Mouse (Mus musculus) adrenal gland, postnatal 14 days (tissue): ENCODE measurements around the gene Nanog. TPM values are rescaled to one million over a fixed set of nuclear protein-coding genes. Genes with fewer than 3 reads are reported as not detected.

Experiments
- DNase-seq: peaks from one replicate; pipeline ENCODE4 v3.0.0; 2021; ENCODE audit warnings: mixed read lengths
- total RNA-seq: library from RNA; stranded (reverse); gene quantifications from 2 replicates; pipeline ENCODE4 v1.2.3, GENCODE M21; 2021

Gene Nanog
- total RNA-seq, 1 experiment from 2014 or later: not detected

GRCm38 (mm10) chr6:122762480-122762879 lies 55.2 kb downstream of the Nanog start:
- no peak for DNase-seq

GRCm38 (mm10) chr6:122762952-122763700 lies 55.8 kb downstream of the Nanog start:
- no peak for DNase-seq

GRCm38 (mm10) chr6:122763844-122764445 lies 56.7 kb downstream of the Nanog start:
- no peak for DNase-seq

Other genes starting within 250 kb of the Nanog start
- gene Rimklb, start 208.7 kb upstream of the Nanog start, total RNA-seq: 0.85 and 2.0 TPM in 2 replicates
- gene Mfap5, start 201.6 kb upstream of the Nanog start, total RNA-seq: 36.3 and 44.0 TPM in 2 replicates
- gene Aicda, start 153.7 kb upstream of the Nanog start, total RNA-seq: not detected in 2 replicates
- 8.8 and 12.2 TPM in 2 replicates for gene Apobec1, start 105.0 kb upstream of the Nanog start, total RNA-seq
- not detected in 2 replicates for gene Gdf3, start 97.4 kb upstream of the Nanog start, total RNA-seq
- gene Dppa3, start 81.1 kb upstream of the Nanog start, total RNA-seq: not detected in 2 replicates
- gene Slc2a3, start 94.2 kb downstream of the Nanog start, total RNA-seq: 8.5 and 14.9 TPM in 2 replicates
- gene Foxj2, start 112.4 kb downstream of the Nanog start, total RNA-seq: 21.0 and 21.3 TPM in 2 replicates
- gene C3ar1, start 148.7 kb downstream of the Nanog start, total RNA-seq: 1.4 and 2.1 TPM in 2 replicates
- gene Necap1, start 167.0 kb downstream of the Nanog start, total RNA-seq: 47.1 and 47.2 TPM in 2 replicates
- 3.7 and 4.5 TPM in 2 replicates for gene Clec4a1, start 214.4 kb downstream of the Nanog start, total RNA-seq
- 2.9 and 3.9 TPM in 2 replicates for gene Clec4a3, start 245.0 kb downstream of the Nanog start, total RNA-seq